Mouse (Mus musculus) heart, embryonic 14.5 days (tissue): ENCODE results near the gene Kif1b. TPM values are rescaled to one million over a fixed set of nuclear protein-coding genes. Genes with fewer than 3 reads are reported as not detected.
A peak's percentile ranks its signal among the peaks of the same experiment; 100 is the strongest.

Experiments used
- ATAC-seq: fragments of 200-750 bp; cut with Nextera tagmentation; 2 replicates; pipeline ENCODE4 v1.8.0; 2017; ENCODE audit warnings: low read depth, moderate TSS enrichment; ENCODE audit not compliant: insufficient number of reproducible peaks, insufficient read depth, low FRiP score
- H3K27ac ChIP-seq, 2 experiments: fragments of 200-500 bp in 1 of 2; fragments of 300-500 bp in 1 of 2; sonication (generic) in 1 of 2; replicated peaks in 1 of 2; 2 replicates each; pipeline ENCODE4 v1.5.1; 2012 to 2014; ENCODE audit warnings: low read depth in 2 of 2, low read length in 2 of 2, control low read depth in 1 of 2, mild to moderate bottlenecking in 1 of 2, mixed read lengths in 1 of 2; ENCODE audit not compliant: control insufficient read depth in 1 of 2, insufficient read depth in 1 of 2
- H3K27me3 ChIP-seq: fragments of 300-500 bp; sonication (generic); 2 replicates; pipeline ENCODE4 v1.6.1; 2014; ENCODE audit warnings: mild to moderate bottlenecking, low read length, control low read depth; ENCODE audit not compliant: control insufficient read depth, insufficient read depth
- H3K36me3 ChIP-seq: fragments of 300-500 bp; sonication (generic); 2 replicates; pipeline ENCODE4 v1.6.1; 2014; ENCODE audit warnings: mild to moderate bottlenecking, control low read depth, low read length, mixed read lengths; ENCODE audit not compliant: control insufficient read depth, insufficient read depth
- H3K4me1 ChIP-seq, 2 experiments: fragments of 200-500 bp in 1 of 2; fragments of 300-500 bp in 1 of 2; sonication (generic) in 1 of 2; 2 replicates each; pipeline ENCODE4 v1.6.1; 2012 to 2014; ENCODE audit warnings: low read length in 2 of 2, control low read depth in 1 of 2, mixed read lengths in 1 of 2; ENCODE audit not compliant: control insufficient read depth in 2 of 2, insufficient read depth in 2 of 2
- H3K4me2 ChIP-seq: fragments of 300-500 bp; sonication (generic); 2 replicates; pipeline ENCODE4 v1.6.1; 2014; ENCODE audit warnings: mild to moderate bottlenecking, low read length
- H3K4me3 ChIP-seq, 2 experiments: fragments of 200-500 bp in 1 of 2; fragments of 300-500 bp in 1 of 2; sonication (generic) in 1 of 2; 2 replicates each; pipeline ENCODE4 v1.5.1; 2012 to 2014; ENCODE audit warnings: low read length in 2 of 2, mild to moderate bottlenecking in 2 of 2, control low read depth in 1 of 2, low read depth in 1 of 2, moderate library complexity in 1 of 2; ENCODE audit not compliant: control insufficient read depth in 1 of 2, insufficient read depth in 1 of 2
- H3K9ac ChIP-seq: fragments of 300-500 bp; sonication (generic); 2 replicates; pipeline ENCODE4 v1.6.1; 2014; ENCODE audit warnings: mild to moderate bottlenecking, low read length
- H3K9me3 ChIP-seq: fragments of 300-500 bp; sonication (generic); 2 replicates; pipeline ENCODE4 v1.6.1; 2016; ENCODE audit warnings: low read length, control low read depth; ENCODE audit not compliant: control insufficient read depth
- WGBS: fragments of 180-500 bp; shearing (Covaris S2); extraction: QIAGEN DNeasy Blood & Tissue Kit; methylation state at CpG from one replicate; pipeline ENCODE4 v1.1.7; 2014; 5-methylcytosine and 5-hydroxymethylcytosine counted together
- polyA plus RNA-seq: library from polyadenylated mRNA; unstranded; fragments of >200 nt; fragmentation: Nextera tagmentation; extraction: Ambion mirVana; gene quantifications from 2 replicates; pipeline ENCODE4 v1.2.1, GENCODE M21; 2014

Gene Kif1b
- polyA plus RNA-seq, 1 experiment from 2014 or later: 51.9 TPM

GRCm38 (mm10) chr4:149136982-149137770 is 170.3 kb downstream of the Kif1b start, which contains the start of gene Cenps:
Gene Cenps, minus strand, starts transcription at chr4:149137629.
- 1% methylated on average over 68 of the region's 68 CpGs for WGBS
- Histone ChIP-seq H3K9me3 (no peaks in the 10 kb centered on the region), H3K9ac (peak within 1 kb of the TSS; percentile 78), H3K4me2 (peak within 1 kb of the TSS; percentile 85), H3K36me3 (0 out of 2 replicates have a peak, but pooled peaks cover 4% of the 10 kb centered on the region), H3K27ac (peak within 1 kb of the TSS; percentile 85 to 87), H3K4me1 (peaks cover 2 to 5% of the 10 kb centered on the region in 2 experiments; a peak in 2 of 4 replicates), H3K4me3 (peak within 1 kb of the TSS; percentile 65 to 72), H3K27me3 (no peaks in the 10 kb centered on the region)
- peak; percentile 89 for ATAC-seq

- Histone ChIP-seq H3K9ac (peak overlapping the region; percentile 78), H3K4me1 (peaks cover 2 to 5% of the 10 kb centered on the region in 2 experiments; a peak in 2 of 4 replicates), H3K27ac (no peak overlapping the region), H3K9me3 (no peaks in the 10 kb centered on the region), H3K4me3 (peak overlapping the region; percentile 65 to 72), H3K27me3 (no peaks in the 10 kb centered on the region), H3K4me2 (peak overlapping the region; percentile 85), H3K36me3 (peaks cover 12% of the 10 kb centered on the region)
- WGBS: 64% methylated on average over 18 of the region's 18 CpGs
- no peak for ATAC-seq
Measured at GRCm38 (mm10) chr4:149136116-149136850, 171.2 kb downstream of the Kif1b start.

GRCm38 (mm10) chr4:149133395-149133794 is 174.1 kb downstream of the Kif1b start:
- WGBS: 86% methylated on average over 5 of the region's 5 CpGs
- H3K4me2 ChIP-seq: no peak overlapping the region

GRCm38 (mm10) chr4:149131789-149132565 is 175.5 kb downstream of the Kif1b start:
- Histone ChIP-seq H3K27ac (no peak overlapping the region), H3K4me1 (peaks cover 2 to 5% of the 10 kb centered on the region in 2 experiments; a peak in 2 of 4 replicates), H3K9me3 (no peaks in the 10 kb centered on the region), H3K27me3 (no peaks in the 10 kb centered on the region), H3K36me3 (peaks cover 45% of the 10 kb centered on the region), H3K9ac (no peak overlapping the region), H3K4me2 (no peak overlapping the region), H3K4me3 (no peak overlapping the region)
- WGBS: 90% methylated on average over 21 of the region's 21 CpGs
- ATAC-seq: no peak

More at GRCm38 (mm10) chr4:149133395-149133794, 174.1 kb downstream of the Kif1b start:
- Histone ChIP-seq H3K36me3 (peaks cover 35% of the 10 kb centered on the region), H3K4me3 (no peak overlapping the region), H3K4me1 (peaks cover 2 to 5% of the 10 kb centered on the region in 2 experiments; a peak in 2 of 4 replicates), H3K27me3 (no peaks in the 10 kb centered on the region), H3K27ac (no peak overlapping the region), H3K9ac (no peak overlapping the region; the same call in 1 of the 2 replicates), H3K9me3 (no peaks in the 10 kb centered on the region)
- no peak for ATAC-seq

- H3K4me3 ChIP-seq: no peak overlapping the region
- no peaks in the 10 kb centered on the region for H3K9me3 ChIP-seq
- no peak overlapping the region for H3K27ac ChIP-seq
- ATAC-seq: no peak
- H3K4me1 ChIP-seq: no peaks in the 10 kb centered on the region
- WGBS: 89% methylated on average over 23 of the region's 23 CpGs
- no peak overlapping the region for H3K4me2 ChIP-seq
- peaks cover 53% of the 10 kb centered on the region for H3K36me3 ChIP-seq
- no peak overlapping the region for H3K9ac ChIP-seq
- H3K27me3 ChIP-seq: no peaks in the 10 kb centered on the region
Measured at GRCm38 (mm10) chr4:149131021-149131752, 176.3 kb downstream of the Kif1b start.

- Histone ChIP-seq H3K9ac (no peak overlapping the region), H3K4me2 (no peak overlapping the region), H3K4me3 (no peak overlapping the region), H3K27ac (no peak overlapping the region), H3K27me3 (no peaks in the 10 kb centered on the region), H3K36me3 (peaks cover 53% of the 10 kb centered on the region), H3K4me1 (peaks cover 0 to 5% of the 10 kb centered on the region in 2 experiments; a peak in 2 of 4 replicates), H3K9me3 (no peaks in the 10 kb centered on the region)
- no peak for ATAC-seq
- WGBS: 82% methylated on average over 18 of the region's 18 CpGs
Measured at GRCm38 (mm10) chr4:149128467-149128866, 179.0 kb downstream of the Kif1b start.
